Mouse (Mus musculus): ENCODE results near the gene Zbtb20. TPM values are rescaled to one million over a fixed set of nuclear protein-coding genes. Genes with fewer than 3 reads are reported as not detected.

Gene Zbtb20
- polyA plus RNA-seq, 1 experiment from 2014 or later, result 24.0 TPM

DNA sequence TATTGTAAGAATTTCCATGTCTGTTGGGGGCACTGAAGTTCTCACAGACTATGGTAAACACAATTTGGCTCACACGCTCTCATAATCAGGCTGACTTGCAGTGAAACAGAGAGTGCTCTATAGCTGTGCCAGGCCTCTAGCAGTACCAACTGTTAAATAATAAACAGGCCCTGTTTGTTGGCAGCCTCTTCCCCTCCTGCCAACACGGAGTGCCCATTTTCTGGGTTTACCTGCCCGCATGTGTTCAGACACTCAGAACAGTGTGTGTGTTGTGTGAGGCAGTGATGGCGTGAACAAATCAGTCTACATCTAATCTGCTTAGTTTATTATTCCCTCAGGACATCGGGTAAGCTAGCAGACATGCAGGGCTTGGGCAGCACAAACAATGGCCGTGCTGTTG is 254.9 kb downstream of the Zbtb20 start:
- Histone ChIP-seq H3K9me3 (replicated peaks) (no peaks in the 10 kb centered on the region), H3K4me2 (replicated peaks) (no peak overlapping the region), H3K4me3 (replicated peaks) (no peak overlapping the region), H3K27ac (replicated peaks) (peak overlapping the region; percentile 71), H3K9ac (no peak overlapping the region), H3K36me3 (no peaks in the 10 kb centered on the region), H3K4me1 (peaks cover 10% of the 10 kb centered on the region; the same call in 1 of the 2 replicates), H3K27me3 (no peaks in the 10 kb centered on the region)
- ATAC-seq (ENCODE audit: insufficient number of reproducible peaks, low FRiP score, low TSS enrichment, low read depth), result peak; percentile 63; the same call in 1 of the 2 replicates
- 33% methylated on average over 6 of the region's 6 CpGs for WGBS

DNA sequence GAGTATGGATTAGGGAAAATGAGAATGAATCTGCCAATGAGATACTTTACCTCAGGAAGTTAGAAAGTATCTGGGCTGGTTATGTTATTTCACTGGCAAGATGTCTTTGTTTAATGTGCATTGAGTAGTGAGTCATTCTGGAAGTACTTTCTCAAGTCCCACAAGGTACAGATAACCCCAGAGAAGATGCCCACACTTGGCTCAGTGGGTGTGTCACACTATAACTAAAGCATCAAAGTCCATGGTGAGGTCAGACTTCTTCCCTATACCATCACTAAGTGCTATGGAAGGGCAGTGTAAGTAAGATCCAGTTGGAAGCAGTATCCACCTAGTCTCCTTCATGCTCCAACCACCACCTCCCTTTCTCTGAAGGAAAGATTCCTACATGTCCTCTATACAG is 255.4 kb downstream of the Zbtb20 start:
- 0 out of 2 replicates have a peak overlapping the region, but pooled peaks have one; percentile 71 for H3K27ac ChIP-seq (replicated peaks)
- no peaks in the 10 kb centered on the region for H3K36me3 ChIP-seq
- H3K9me3 ChIP-seq (replicated peaks), result no peaks in the 10 kb centered on the region
- no peak overlapping the region for H3K9ac ChIP-seq
- H3K4me2 ChIP-seq (replicated peaks), result no peak overlapping the region
- ATAC-seq (ENCODE audit: insufficient number of reproducible peaks, low FRiP score, low TSS enrichment, low read depth), result no peak
- H3K27me3 ChIP-seq, result no peaks in the 10 kb centered on the region
- H3K4me3 ChIP-seq (replicated peaks), result no peak overlapping the region
- H3K4me1 ChIP-seq, result peaks cover 10% of the 10 kb centered on the region; the same call in 1 of the 2 replicates

DNA sequence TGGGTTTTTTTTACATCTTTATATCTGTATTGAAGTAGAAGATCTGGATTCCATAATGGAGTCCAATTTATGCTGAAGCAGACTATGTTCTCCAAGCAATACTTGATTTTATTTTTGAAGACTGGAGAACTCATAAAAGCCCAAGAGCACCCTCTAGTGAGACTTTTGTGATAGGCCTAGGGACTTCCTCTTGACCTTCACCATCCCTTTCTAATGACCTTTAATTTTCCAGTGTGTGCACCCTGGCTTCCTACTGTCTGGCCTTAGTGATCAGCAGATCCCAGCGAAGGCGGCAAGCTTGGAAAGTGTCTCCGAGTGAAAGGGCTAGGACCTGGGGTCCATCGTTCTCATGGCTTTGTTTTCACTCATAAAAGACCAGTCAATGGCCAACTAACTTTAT is 292.8 kb downstream of the Zbtb20 start:
- Histone ChIP-seq H3K9ac (no peak overlapping the region), H3K27me3 (no peaks in the 10 kb centered on the region), H3K9me3 (replicated peaks) (no peaks in the 10 kb centered on the region), H3K4me1 (no peaks in the 10 kb centered on the region), H3K4me3 (replicated peaks) (no peak overlapping the region), H3K36me3 (no peaks in the 10 kb centered on the region), H3K27ac (replicated peaks) (no peak overlapping the region), H3K4me2 (replicated peaks) (no peak overlapping the region)
- 70% methylated on average over 4 of the region's 4 CpGs for WGBS
- no peak for ATAC-seq (ENCODE audit: insufficient number of reproducible peaks, low FRiP score, low TSS enrichment, low read depth)

DNA sequence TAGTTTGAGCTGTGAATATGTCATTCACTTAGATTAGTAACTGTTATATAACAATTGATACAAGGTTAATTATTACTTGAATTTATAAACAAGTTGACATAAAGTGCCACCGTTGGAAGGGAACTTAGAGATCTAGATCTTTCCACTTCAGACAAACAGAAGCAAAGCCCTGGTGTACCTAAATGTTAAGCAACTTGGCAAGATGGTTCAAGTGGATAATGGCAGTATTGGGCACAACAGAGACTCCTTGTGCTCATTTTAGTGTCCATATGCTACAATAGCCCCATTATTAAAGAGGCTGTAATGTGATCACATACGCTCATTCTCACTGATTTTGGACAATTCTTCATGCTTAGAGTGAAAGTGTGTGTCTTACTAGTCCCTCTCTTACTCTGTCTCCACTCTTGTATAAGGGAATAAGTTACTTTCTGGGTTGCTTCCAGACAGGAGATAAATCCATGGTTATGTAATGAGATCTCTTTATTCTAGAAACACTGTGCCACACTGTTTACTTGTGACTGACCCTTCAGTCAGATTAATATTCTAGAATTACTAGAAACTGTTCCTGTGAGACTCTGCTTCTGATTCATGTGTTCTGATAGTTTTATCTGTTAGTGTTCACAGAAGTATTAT is 293.7 kb downstream of the Zbtb20 start:
- Histone ChIP-seq H3K36me3 (no peaks in the 10 kb centered on the region), H3K9ac (no peak overlapping the region), H3K27ac (replicated peaks) (no peak overlapping the region), H3K27me3 (no peaks in the 10 kb centered on the region), H3K4me2 (replicated peaks) (no peak overlapping the region), H3K4me1 (no peaks in the 10 kb centered on the region), H3K9me3 (replicated peaks) (no peaks in the 10 kb centered on the region), H3K4me3 (replicated peaks) (no peak overlapping the region)
- WGBS, result 77% methylated on average over 2 of the region's 2 CpGs
- no peak for ATAC-seq (ENCODE audit: insufficient number of reproducible peaks, low FRiP score, low TSS enrichment, low read depth)

DNA sequence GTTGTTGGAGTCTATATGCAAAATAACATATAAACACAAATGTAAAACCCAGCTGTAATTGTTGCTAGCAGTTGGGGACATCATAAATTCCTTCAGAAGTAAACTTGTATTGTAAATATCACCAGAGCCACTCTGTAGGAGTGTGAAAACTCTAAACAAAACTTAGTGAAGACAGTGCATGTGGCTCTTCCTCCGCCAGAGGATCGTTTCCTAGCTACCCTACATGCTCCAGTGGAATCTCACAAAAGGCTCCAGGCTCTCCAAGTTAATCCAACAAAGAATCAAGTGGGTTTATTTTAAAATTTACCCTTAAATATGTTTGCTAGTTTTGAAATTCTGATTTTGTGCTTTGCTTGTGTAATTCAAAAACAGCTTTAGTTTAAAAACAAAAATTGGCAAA is 296.5 kb downstream of the Zbtb20 start:
- Histone ChIP-seq H3K4me2 (replicated peaks) (no peak overlapping the region), H3K4me1 (no peaks in the 10 kb centered on the region), H3K9me3 (replicated peaks) (no peaks in the 10 kb centered on the region), H3K36me3 (no peaks in the 10 kb centered on the region), H3K27me3 (no peaks in the 10 kb centered on the region), H3K27ac (replicated peaks) (no peak overlapping the region), H3K4me3 (replicated peaks) (no peak overlapping the region), H3K9ac (no peak overlapping the region)
- no peak for ATAC-seq (ENCODE audit: insufficient number of reproducible peaks, low FRiP score, low TSS enrichment, low read depth)
- 51% methylated on average over 2 of the region's 2 CpGs for WGBS

DNA sequence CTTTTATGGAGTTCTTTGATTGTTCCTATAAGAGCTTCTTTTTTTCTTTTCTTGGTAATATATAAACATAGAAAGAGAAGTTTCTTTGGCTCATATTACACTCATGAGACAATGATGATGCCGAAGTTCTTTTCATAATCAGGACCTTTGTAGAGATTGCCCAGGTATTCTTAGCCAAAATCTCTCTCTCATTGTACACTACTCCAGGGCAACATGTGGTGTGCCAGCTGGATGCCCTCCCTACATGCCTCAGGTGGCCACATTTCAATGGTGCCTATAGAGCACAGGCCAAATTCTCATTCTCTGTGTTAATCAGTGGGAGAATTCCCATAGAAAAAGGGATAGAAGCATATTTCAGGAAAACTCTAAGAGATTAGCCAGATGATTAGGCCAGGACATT is 297.2 kb downstream of the Zbtb20 start:
- Histone ChIP-seq H3K4me1 (no peaks in the 10 kb centered on the region), H3K9me3 (replicated peaks) (no peaks in the 10 kb centered on the region), H3K27me3 (no peaks in the 10 kb centered on the region), H3K36me3 (no peaks in the 10 kb centered on the region), H3K4me3 (replicated peaks) (no peak overlapping the region), H3K9ac (no peak overlapping the region), H3K27ac (replicated peaks) (no peak overlapping the region), H3K4me2 (replicated peaks) (no peak overlapping the region)
- no peak for ATAC-seq (ENCODE audit: insufficient number of reproducible peaks, low FRiP score, low TSS enrichment, low read depth)
- 61% methylated on average over 1 of the region's 1 CpGs for WGBS

DNA sequence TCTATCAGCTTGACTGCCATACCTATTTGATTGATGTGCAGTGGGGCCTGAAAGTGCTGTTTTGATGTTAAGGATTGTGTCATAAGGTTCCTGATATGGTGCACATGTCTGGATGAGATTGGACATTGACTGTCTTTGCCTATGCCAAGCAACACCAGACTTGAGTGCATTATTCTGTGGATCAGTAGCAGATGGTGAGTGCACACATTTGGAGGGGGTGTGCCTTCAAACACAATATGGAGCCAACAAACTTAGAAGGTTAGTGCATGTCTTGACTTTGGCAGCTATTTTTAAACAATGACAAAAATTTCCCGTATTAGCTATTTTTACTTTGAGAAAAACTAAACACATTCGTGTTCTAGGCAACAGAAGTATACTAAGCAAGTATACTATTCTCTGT is 299.1 kb downstream of the Zbtb20 start:
- no peak overlapping the region for H3K4me2 ChIP-seq (replicated peaks)
- no peaks in the 10 kb centered on the region for H3K27me3 ChIP-seq
- ATAC-seq (ENCODE audit: insufficient number of reproducible peaks, low FRiP score, low TSS enrichment, low read depth), result no peak
- no peak overlapping the region for H3K9ac ChIP-seq
- H3K36me3 ChIP-seq, result no peaks in the 10 kb centered on the region
- no peaks in the 10 kb centered on the region for H3K4me1 ChIP-seq
- no peaks in the 10 kb centered on the region for H3K9me3 ChIP-seq (replicated peaks)
- H3K4me3 ChIP-seq (replicated peaks), result no peak overlapping the region
- H3K27ac ChIP-seq (replicated peaks), result no peak overlapping the region
- 75% methylated on average over 2 of the region's 2 CpGs for WGBS

DNA sequence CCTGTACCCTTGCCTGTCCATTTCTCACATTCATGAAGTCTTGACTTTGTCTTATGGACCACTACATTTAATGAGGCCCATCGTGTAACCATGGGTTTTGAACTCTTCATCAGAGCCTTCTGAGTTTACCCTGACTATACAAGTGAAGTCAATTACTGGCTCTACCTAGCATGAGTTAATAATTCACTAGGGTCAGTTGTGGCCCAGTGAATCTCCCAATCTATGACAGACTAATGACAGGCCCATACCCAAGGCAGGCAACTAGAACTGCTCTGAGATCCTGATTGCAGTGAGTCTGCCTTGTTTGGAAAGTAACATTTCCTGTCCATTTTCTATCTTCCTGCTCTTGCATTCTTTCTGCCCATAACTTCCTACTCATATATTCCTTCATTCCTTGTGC is 305.4 kb downstream of the Zbtb20 start:
- Histone ChIP-seq H3K9me3 (replicated peaks) (no peaks in the 10 kb centered on the region), H3K27me3 (no peaks in the 10 kb centered on the region), H3K4me3 (replicated peaks) (no peak overlapping the region), H3K4me1 (no peaks in the 10 kb centered on the region), H3K9ac (no peak overlapping the region), H3K4me2 (replicated peaks) (no peak overlapping the region), H3K27ac (replicated peaks) (no peak overlapping the region), H3K36me3 (no peaks in the 10 kb centered on the region)
- 89% methylated on average over 1 of the region's 1 CpGs for WGBS
- ATAC-seq (ENCODE audit: insufficient number of reproducible peaks, low FRiP score, low TSS enrichment, low read depth), result no peak

DNA sequence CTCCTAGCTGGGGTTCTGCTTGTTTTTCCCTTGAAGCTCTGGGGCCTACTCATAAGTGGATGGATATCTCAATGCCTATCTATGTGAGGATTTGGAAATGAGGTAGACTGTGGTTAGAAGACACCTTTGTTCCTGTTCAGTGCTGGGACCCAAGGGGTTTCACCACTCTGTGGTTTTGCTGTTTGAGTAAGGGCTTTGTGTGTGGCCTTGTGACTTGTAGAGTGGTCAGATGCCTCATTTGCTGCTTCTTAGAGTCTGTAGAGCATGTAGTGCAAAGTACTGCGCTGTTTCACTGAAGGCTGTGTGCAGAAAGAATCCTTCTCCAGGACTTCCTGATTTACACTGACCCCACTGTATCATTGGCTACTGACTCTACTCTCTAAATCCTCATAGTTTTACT is 314.7 kb downstream of the Zbtb20 start:
- H3K9ac ChIP-seq, result no peak overlapping the region
- no peak overlapping the region for H3K27ac ChIP-seq (replicated peaks)
- no peaks in the 10 kb centered on the region for H3K27me3 ChIP-seq
- no peak for ATAC-seq (ENCODE audit: insufficient number of reproducible peaks, low FRiP score, low TSS enrichment, low read depth)
- no peaks in the 10 kb centered on the region for H3K4me1 ChIP-seq
- WGBS, result 90% methylated on average over 1 of the region's 1 CpGs
- no peaks in the 10 kb centered on the region for H3K9me3 ChIP-seq (replicated peaks)
- no peak overlapping the region for H3K4me2 ChIP-seq (replicated peaks)
- H3K4me3 ChIP-seq (replicated peaks), result no peak overlapping the region
- no peaks in the 10 kb centered on the region for H3K36me3 ChIP-seq

DNA sequence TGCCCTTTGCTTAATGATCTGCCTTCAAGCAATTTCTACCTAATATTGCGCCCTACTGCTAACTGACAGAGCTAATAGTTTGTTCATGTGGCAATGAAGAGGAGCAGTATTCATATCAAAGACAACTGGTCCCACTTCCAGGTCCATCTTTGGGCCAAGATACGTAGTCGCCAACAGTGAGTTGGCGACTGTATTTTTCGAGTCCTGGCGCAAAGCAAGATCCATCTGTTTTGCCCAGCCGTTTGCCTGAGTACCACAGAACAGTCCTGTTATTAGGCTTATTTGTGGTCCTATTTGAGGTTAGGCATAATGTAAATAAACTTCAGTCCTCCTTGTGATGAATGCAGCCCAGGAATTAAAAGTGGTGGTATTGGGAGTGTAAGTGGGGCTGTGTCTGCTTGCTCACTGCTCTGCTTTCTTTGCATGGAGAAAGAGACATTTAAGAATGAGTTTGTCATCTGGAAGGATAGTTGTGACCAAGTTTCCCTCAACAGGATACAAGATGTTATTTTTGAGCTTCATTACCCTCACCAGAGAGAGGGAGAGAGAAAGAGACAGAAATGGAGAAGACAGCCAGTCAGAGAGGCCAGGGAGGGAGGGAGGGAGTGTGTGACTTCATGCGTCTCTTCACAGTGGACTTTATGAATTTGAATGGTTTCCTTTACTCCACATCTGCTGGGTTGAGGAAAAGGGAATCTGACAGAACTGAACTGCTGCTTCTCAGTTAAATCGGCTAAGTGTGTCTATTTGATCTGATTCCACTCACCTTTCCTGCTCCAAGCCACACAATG is 315.6 kb downstream of the Zbtb20 start:
- no peak overlapping the region for H3K27ac ChIP-seq (replicated peaks)
- WGBS, result 82% methylated on average over 9 of the region's 9 CpGs
- ATAC-seq (ENCODE audit: insufficient number of reproducible peaks, low FRiP score, low TSS enrichment, low read depth), result no peak

DNA sequence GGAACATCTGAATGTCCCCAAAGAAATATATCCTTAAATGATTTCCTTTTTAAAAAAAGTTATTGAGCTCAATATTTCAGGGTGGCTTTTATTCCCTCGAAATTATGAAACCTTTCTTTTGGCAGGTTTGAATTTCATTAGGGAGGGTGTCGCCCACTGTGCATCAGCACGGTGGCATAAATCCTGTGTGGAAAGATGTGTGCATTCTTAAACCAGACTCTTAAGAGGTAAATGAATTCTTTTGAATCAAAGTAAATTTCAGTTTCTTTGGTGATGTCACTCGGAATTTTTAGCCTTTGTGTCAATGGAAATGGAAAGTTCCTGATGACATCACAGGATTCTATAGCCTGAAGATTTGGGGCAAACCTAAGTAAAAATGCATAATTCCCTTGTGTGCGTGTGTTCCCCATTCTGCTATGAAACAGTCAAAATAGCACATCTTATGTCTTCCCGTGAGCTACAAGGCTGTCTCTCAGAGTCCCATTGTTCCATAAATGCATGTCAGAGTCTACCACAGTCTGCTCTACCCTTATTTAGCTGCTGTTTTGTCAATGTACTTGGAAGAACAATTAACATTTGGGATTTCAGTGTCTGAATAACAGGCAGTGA is 318.1 kb downstream of the Zbtb20 start:
- no peak overlapping the region for H3K9ac ChIP-seq
- no peaks in the 10 kb centered on the region for H3K36me3 ChIP-seq
- H3K9me3 ChIP-seq (replicated peaks), result no peaks in the 10 kb centered on the region
- H3K4me1 ChIP-seq, result no peaks in the 10 kb centered on the region
- H3K4me2 ChIP-seq (replicated peaks), result no peak overlapping the region
- no peaks in the 10 kb centered on the region for H3K27me3 ChIP-seq
- no peak overlapping the region for H3K27ac ChIP-seq (replicated peaks)
- 74% methylated on average over 6 of the region's 6 CpGs for WGBS
- H3K4me3 ChIP-seq (replicated peaks), result no peak overlapping the region
- ATAC-seq (ENCODE audit: insufficient number of reproducible peaks, low FRiP score, low TSS enrichment, low read depth), result no peak

More for the DNA sequence above, 315.6 kb downstream of the Zbtb20 start:
- H3K36me3 ChIP-seq, result no peaks in the 10 kb centered on the region
- no peak overlapping the region for H3K4me3 ChIP-seq (replicated peaks)
- no peaks in the 10 kb centered on the region for H3K9me3 ChIP-seq (replicated peaks)
- no peak overlapping the region for H3K4me2 ChIP-seq (replicated peaks)
- no peaks in the 10 kb centered on the region for H3K27me3 ChIP-seq
- no peaks in the 10 kb centered on the region for H3K4me1 ChIP-seq
- no peak overlapping the region for H3K9ac ChIP-seq

Data from embryonic facial prominence, embryonic 15.5 days (tissue).